Mouse (Mus musculus) forebrain, embryonic 14.5 days (tissue): ENCODE data around the gene Ankrd34a. TPM values are rescaled to one million over a fixed set of nuclear protein-coding genes. Genes with fewer than 3 reads are reported as not detected.

Experiments
- ATAC-seq: fragments of 200-750 bp; cut with Nextera tagmentation; 2 replicates; pipeline ENCODE4 v1.8.0; 2017; ENCODE audit warnings: mild to moderate bottlenecking, moderate library complexity
- DNase-seq: peaks from one replicate; pipeline ENCODE4 v3.0.0-alpha.2; 2015; ENCODE audit warnings: low spot score
- H3K27ac ChIP-seq: fragments of 300-500 bp; sonication (generic); 2 replicates; pipeline ENCODE4 v1.5.1; 2014; ENCODE audit warnings: low read depth, mild to moderate bottlenecking, control low read depth, low read length, moderate library complexity
- H3K27me3 ChIP-seq: fragments of 300-500 bp; sonication (generic); replicated peaks from 2 replicates; pipeline ENCODE4 v1.6.1; 2014; ENCODE audit warnings: low read length, control low read depth, mixed read lengths; ENCODE audit not compliant: control insufficient read depth, insufficient read depth
- H3K36me3 ChIP-seq: fragments of 300-500 bp; sonication (generic); 2 replicates; pipeline ENCODE4 v1.6.1; 2014; ENCODE audit warnings: low read length, control low read depth; ENCODE audit not compliant: control insufficient read depth, insufficient read depth
- H3K4me1 ChIP-seq: fragments of 300-500 bp; sonication (generic); 2 replicates; pipeline ENCODE4 v1.6.1; 2014; ENCODE audit warnings: antibody characterized with exemption, low read length, control low read depth; ENCODE audit not compliant: control insufficient read depth, insufficient read depth
- H3K4me2 ChIP-seq: fragments of 300-500 bp; sonication (generic); 2 replicates; pipeline ENCODE4 v1.6.1; 2014; ENCODE audit warnings: mild to moderate bottlenecking, control low read depth, low read length
- H3K4me3 ChIP-seq: fragments of 300-500 bp; sonication (generic); 2 replicates; pipeline ENCODE4 v1.5.1; 2014; ENCODE audit warnings: low read depth, low read length, control low read depth
- H3K9ac ChIP-seq: fragments of 300-500 bp; sonication (generic); 2 replicates; pipeline ENCODE4 v1.6.1; 2014; ENCODE audit warnings: mild to moderate bottlenecking, low read length, control low read depth, moderate library complexity
- H3K9me3 ChIP-seq: fragments of 300-500 bp; sonication (generic); replicated peaks from 2 replicates; pipeline ENCODE4 v1.6.1; 2016; ENCODE audit warnings: low read length, control low read depth, mixed read lengths; ENCODE audit not compliant: control insufficient read depth
- WGBS: fragments of 180-500 bp; shearing (Covaris S2); extraction: QIAGEN DNeasy Blood & Tissue Kit; methylation state at CpG from one replicate; pipeline ENCODE4 v1.1.7; 2014; 5-methylcytosine and 5-hydroxymethylcytosine counted together
- polyA plus RNA-seq: library from polyadenylated mRNA; unstranded; fragments of >200 nt; fragmentation: Nextera tagmentation; extraction: Ambion mirVana; gene quantifications from 2 replicates; pipeline ENCODE4 v1.2.1, GENCODE M21; 2014

Gene Ankrd34a
- polyA plus RNA-seq: 11.8 and 14.9 TPM in 2 replicates

GRCm38 (mm10) chr3:96596228-96596707 lies at the start of gene Ankrd34a:
TSS of gene Ankrd34a (plus strand) at chr3:96596636.
- peak within 1 kb of the TSS; percentile 39 for H3K27ac ChIP-seq
- no peaks in the 10 kb centered on the region for H3K27me3 ChIP-seq
- peak; percentile 65 for DNase-seq
- ATAC-seq: no peak
- no peaks in the 10 kb centered on the region for H3K9me3 ChIP-seq
- peak within 1 kb of the TSS; percentile 99 for H3K4me2 ChIP-seq
- no peaks in the 10 kb centered on the region for H3K36me3 ChIP-seq
- WGBS: under 1% methylated on average over 22 of the region's 23 CpGs
- H3K4me1 ChIP-seq: peaks cover 38% of the 10 kb centered on the region
- peak within 1 kb of the TSS; percentile 48 for H3K4me3 ChIP-seq
- H3K9ac ChIP-seq: peak within 1 kb of the TSS; percentile 79

DNA sequence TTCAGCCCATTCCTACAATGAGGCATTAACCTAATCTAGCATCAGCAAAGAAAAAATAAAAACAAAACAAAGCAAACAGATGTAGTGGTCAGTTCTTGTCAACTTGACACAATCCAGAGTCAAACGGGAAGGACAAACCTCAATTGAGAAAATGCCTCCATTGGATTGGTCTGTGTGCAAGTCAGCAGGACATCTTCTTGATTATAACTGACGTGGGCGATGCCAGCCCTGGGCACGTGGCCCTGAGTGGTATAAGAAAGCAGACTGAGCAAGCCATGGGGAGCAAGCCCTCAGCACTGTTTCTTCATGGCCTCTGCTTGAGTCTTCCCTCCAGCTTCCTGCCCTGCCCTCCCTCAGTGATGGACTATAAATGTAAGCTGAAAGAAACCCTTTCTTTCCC lies 49.6 kb upstream of the Ankrd34a start:
- DNase-seq: no peak
- Histone ChIP-seq H3K4me2 (0 out of 2 replicates have a peak overlapping the region, but pooled peaks have one; percentile 14), H3K9me3 (no peaks in the 10 kb centered on the region), H3K27ac (no peak overlapping the region), H3K9ac (no peak overlapping the region; the same call in 1 of the 2 replicates), H3K4me1 (no peaks in the 10 kb centered on the region), H3K36me3 (no peaks in the 10 kb centered on the region), H3K4me3 (no peak overlapping the region), H3K27me3 (no peaks in the 10 kb centered on the region)
- ATAC-seq: 0 out of 2 replicates have a peak, but pooled peaks have one; percentile 32
- 47% methylated on average over 4 of the region's 4 CpGs for WGBS

DNA sequence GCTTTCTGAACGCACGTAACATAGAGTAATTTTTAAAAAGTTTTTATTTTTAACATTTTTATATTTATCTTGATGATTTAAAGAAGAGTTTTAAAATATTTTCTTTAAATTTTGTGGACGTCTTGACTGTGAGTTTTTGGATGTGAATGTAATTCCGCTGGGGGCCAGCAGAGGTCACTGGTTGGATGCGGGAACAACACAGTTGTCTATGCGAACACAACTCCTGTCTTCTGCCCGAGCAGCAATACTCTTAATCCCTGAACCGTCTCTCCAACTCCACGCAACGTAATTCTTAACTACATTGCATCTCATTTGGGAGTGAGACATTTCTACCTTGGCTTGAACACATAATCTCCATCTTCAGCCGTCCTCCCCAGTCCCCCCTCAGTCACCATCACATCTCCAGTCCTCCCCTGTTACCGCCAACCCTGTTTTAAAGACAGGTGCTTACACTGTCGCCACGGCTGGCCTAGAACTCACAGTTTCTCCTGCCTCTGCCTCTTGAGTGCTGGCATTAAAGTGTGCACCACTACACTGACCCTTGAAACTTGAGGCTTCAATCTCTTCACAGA lies 49.0 kb upstream of the Ankrd34a start:
- ATAC-seq (no peak; the same call in none of the 2 replicates), DNase-seq (peak; percentile 81)
- Histone ChIP-seq H3K9me3 (no peaks in the 10 kb centered on the region), H3K36me3 (no peaks in the 10 kb centered on the region), H3K27ac (no peak overlapping the region), H3K27me3 (no peaks in the 10 kb centered on the region), H3K4me2 (0 out of 2 replicates have a peak overlapping the region, but pooled peaks have one; percentile 22), H3K9ac (no peak overlapping the region), H3K4me3 (no peak overlapping the region), H3K4me1 (no peaks in the 10 kb centered on the region)
- WGBS: 8% methylated on average over 14 of the region's 14 CpGs

GRCm38 (mm10) chr3:96548824-96549223 lies 47.6 kb upstream of the Ankrd34a start:
- no peak overlapping the region for H3K4me2 ChIP-seq
- H3K9ac ChIP-seq: no peak overlapping the region
- no peaks in the 10 kb centered on the region for H3K9me3 ChIP-seq
- ATAC-seq (no peak), DNase-seq (no peak)
- 86% methylated on average over 7 of the region's 7 CpGs for WGBS
- H3K27me3 ChIP-seq: no peaks in the 10 kb centered on the region
- H3K4me3 ChIP-seq: no peak overlapping the region
- no peaks in the 10 kb centered on the region for H3K4me1 ChIP-seq
- no peak overlapping the region for H3K27ac ChIP-seq
- H3K36me3 ChIP-seq: no peaks in the 10 kb centered on the region

- Histone ChIP-seq H3K4me2 (no peak overlapping the region), H3K27me3 (no peaks in the 10 kb centered on the region), H3K4me3 (no peak overlapping the region), H3K9ac (no peak overlapping the region), H3K36me3 (no peaks in the 10 kb centered on the region), H3K27ac (no peak overlapping the region), H3K9me3 (no peaks in the 10 kb centered on the region), H3K4me1 (no peaks in the 10 kb centered on the region)
- ATAC-seq (no peak), DNase-seq (no peak)
- 84% methylated on average over 5 of the region's 5 CpGs for WGBS
These were observed 47.1 kb upstream of the Ankrd34a start for GRCm38 (mm10) chr3:96549346-96549745.

DNA sequence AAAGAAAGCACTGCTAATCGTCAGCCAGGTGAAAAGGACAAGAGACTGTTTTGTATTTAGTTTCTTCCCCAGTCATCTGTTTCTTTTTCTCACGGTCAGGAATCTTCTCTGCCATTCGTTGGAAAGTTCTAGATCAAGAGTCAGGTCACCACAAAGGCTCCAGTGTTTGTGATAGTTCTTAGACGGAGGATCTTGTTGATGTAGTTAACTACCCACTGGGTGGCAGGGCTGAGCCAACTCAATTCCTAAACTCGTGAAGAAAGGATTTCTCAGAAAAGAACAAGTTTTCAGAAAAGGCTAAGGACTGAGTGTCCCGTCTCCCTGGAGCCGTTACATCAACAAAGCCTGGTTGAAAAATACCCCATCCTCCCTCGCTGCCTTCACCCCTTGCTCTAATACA lies 45.2 kb upstream of the Ankrd34a start:
- no peak overlapping the region for H3K4me2 ChIP-seq
- no peak overlapping the region for H3K27ac ChIP-seq
- ATAC-seq (no peak), DNase-seq (peak; percentile 72)
- H3K9me3 ChIP-seq: no peaks in the 10 kb centered on the region
- peaks cover 10% of the 10 kb centered on the region for H3K4me1 ChIP-seq
- no peaks in the 10 kb centered on the region for H3K36me3 ChIP-seq
- no peak overlapping the region for H3K9ac ChIP-seq
- no peaks in the 10 kb centered on the region for H3K27me3 ChIP-seq
- H3K4me3 ChIP-seq: no peak overlapping the region
- WGBS: 6% methylated on average over 8 of the region's 8 CpGs

DNA sequence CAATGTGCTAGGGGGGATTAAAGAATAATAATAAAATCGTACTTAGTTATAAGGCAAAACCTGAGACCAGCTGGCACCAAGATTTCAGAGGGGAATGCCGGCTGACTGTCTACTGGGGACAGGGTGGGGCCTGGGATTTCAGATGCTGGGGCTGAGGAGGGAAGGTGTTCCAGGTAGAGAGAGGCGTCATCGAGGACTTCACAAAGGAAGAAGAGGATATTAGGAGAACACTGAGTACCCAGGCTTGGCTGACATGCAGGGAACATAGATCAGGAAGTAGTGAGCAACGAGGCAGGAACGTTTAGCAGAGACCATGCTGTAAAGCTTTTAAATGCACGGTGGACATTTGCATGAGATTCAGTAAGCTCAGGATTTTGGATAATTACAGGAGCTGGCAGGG lies 44.5 kb upstream of the Ankrd34a start:
- H3K36me3 ChIP-seq: no peaks in the 10 kb centered on the region
- DNase-seq (no peak), ATAC-seq (no peak)
- no peak overlapping the region for H3K4me2 ChIP-seq
- 70% methylated on average over 7 of the region's 7 CpGs for WGBS
- H3K27ac ChIP-seq: no peak overlapping the region
- no peak overlapping the region for H3K4me3 ChIP-seq
- peaks cover 11% of the 10 kb centered on the region for H3K4me1 ChIP-seq
- H3K9me3 ChIP-seq: no peaks in the 10 kb centered on the region
- no peaks in the 10 kb centered on the region for H3K27me3 ChIP-seq
- no peak overlapping the region for H3K9ac ChIP-seq

- DNase-seq (no peak), ATAC-seq (no peak)
- 81% methylated on average over 6 of the region's 6 CpGs for WGBS
- no peak overlapping the region for H3K4me2 ChIP-seq
- no peak overlapping the region for H3K4me3 ChIP-seq
- no peaks in the 10 kb centered on the region for H3K36me3 ChIP-seq
- peaks cover 15% of the 10 kb centered on the region for H3K4me1 ChIP-seq
- no peaks in the 10 kb centered on the region for H3K9me3 ChIP-seq
- no peak overlapping the region for H3K27ac ChIP-seq
- no peaks in the 10 kb centered on the region for H3K27me3 ChIP-seq
- no peak overlapping the region for H3K9ac ChIP-seq
These were observed 42.8 kb upstream of the Ankrd34a start for GRCm38 (mm10) chr3:96553601-96554000.

DNA sequence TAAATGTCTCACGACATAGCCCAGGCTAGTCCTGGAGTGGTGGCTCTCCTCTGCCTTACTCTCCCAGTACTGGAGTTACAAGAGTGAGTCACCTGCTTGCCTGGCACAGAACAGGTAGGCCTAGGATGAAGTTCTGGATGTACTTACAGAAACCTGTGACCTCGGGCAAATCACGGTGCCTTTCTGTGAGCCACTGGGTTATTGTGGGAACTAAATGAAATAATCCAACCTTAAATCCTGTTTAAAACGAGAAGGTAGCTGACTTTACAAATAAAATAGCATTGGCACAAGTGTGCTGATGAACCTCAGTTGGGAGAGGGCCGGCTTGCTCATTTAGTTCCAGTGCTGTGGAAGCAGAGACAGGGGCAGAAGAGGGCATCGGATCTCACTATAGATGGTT lies 42.2 kb upstream of the Ankrd34a start:
- Histone ChIP-seq H3K4me2 (no peak overlapping the region), H3K9ac (no peak overlapping the region), H3K4me1 (peaks cover 22% of the 10 kb centered on the region), H3K9me3 (no peaks in the 10 kb centered on the region), H3K27me3 (no peaks in the 10 kb centered on the region), H3K36me3 (no peaks in the 10 kb centered on the region), H3K27ac (no peak overlapping the region), H3K4me3 (no peak overlapping the region)
- ATAC-seq (no peak), DNase-seq (no peak)
- 84% methylated on average over 6 of the region's 6 CpGs for WGBS
